Mouse (Mus musculus): Measurements from ENCODE around the gene Etv6.

DNA sequence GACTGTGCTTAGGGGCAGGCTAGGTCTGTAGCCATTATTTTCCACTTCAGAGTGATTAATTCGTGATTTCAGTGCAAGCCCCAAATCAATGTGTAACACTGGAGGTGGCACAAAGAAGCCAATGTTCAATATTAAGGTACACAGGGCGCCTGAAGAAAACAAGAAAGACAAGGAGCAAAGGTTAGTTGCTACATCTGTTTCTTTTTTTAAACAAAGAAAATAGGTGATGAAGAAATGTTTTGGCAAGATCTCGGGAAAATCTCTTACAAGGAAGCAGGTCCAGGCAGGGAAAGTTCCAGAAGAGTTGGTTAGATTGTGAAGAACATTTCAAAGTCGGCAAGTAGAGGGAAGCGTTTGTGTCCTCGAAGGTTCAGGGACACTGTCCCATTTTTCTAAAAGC, 39.5 kb downstream of the Etv6 start:
- TF ChIP-seq CTCF (IDR thresholded peaks at IDR 0.05; ENCODE audit: control insufficient read depth, insufficient read depth, insufficient replicate concordance, low read depth, low read length): no peak
- no peak for TF ChIP-seq POLR2A (IDR thresholded peaks at IDR 0.05; ENCODE audit: control insufficient read depth, low read depth, low read length)

All from testis, adult 2 months (tissue).